Mouse (Mus musculus) liver, postnatal 0 days (tissue): ENCODE measurements around the gene Ubald1.

Experiments used
- CTCF ChIP-seq: sonication (generic); IDR thresholded peaks from 2 replicates; pipeline ENCODE4 v1.5.1; 2016; ENCODE audit warnings: antibody characterized with exemption, low read depth
- EP300 ChIP-seq: IDR thresholded peaks from 2 replicates; pipeline ENCODE4 v1.6.1; 2016; ENCODE audit warnings: antibody characterized with exemption, low read depth, mild to moderate bottlenecking

DNA sequence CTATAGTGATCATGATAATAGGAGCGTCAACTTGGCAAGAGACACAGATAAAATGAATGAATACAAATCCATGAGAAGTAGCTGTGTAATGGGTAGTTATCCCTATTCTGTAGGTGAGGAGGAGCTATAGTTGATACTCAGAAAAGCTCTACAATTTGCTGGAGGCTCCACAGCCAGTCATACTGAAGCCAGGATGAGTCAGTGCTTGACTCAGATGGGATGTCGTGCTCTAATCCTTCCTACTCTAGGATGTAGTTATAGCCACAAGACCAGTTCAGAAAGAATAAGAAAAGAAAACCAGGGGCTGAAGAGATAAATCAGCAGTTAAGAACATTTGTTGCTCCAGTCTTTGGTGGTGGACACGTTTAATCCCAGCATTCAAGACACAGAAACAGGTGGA, 42.5 kb downstream of the Ubald1 start:
- no peak for TF ChIP-seq EP300
- no peak for TF ChIP-seq CTCF
